Mouse (Mus musculus) kidney, postnatal 4 days (tissue): ENCODE measurements at regions not wholly inside any gene's neighbourhood (a gene's known extent, or its start where the extent isn't known, plus 50 kb on each side); places are given as distances from the start of the nearest gene placed in this dataset.

Source experiments
- DNase-seq, 2 experiments: peaks; one replicate each; pipeline ENCODE4 v3.0.0; 2021; ENCODE audit warnings: mixed read lengths in 2 of 2

GRCm38 (mm10) chr12:52402711-52403110, 101.1 kb upstream of the Arhgap5 start:
- no peak for DNase-seq

- no peak for DNase-seq
Observed at GRCm38 (mm10) chr12:52406386-52406785, 97.4 kb upstream of the Arhgap5 start.

GRCm38 (mm10) chr12:52408307-52408895, 95.4 kb upstream of the Arhgap5 start:
- no peak for DNase-seq

GRCm38 (mm10) chr12:52409221-52409620, 94.6 kb upstream of the Arhgap5 start:
- no peak for DNase-seq

GRCm38 (mm10) chr12:52412172-52412571, 91.6 kb upstream of the Arhgap5 start:
- no peak for DNase-seq

DNA sequence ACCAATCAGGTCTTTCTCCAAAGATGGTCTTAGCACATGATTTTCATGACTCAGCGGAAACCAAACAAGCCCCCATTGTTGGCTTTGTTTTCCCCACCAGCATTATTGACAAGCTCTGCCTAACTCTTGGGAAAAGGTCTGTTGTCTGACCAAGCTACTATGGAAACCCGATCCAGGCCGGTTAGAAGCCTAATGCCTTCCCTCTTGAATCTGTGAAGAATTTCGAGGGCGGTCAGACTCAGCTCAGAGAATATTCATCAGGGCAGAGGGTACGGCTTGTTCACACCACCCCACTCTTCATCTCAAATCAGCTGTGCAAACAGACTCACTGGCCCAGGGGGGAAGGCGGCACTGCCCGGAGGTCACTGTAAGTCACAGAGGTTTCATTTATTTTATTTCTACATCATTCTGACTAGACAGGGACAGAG, 90.7 kb upstream of the Arhgap5 start:
- DNase-seq, result no peak

DNA sequence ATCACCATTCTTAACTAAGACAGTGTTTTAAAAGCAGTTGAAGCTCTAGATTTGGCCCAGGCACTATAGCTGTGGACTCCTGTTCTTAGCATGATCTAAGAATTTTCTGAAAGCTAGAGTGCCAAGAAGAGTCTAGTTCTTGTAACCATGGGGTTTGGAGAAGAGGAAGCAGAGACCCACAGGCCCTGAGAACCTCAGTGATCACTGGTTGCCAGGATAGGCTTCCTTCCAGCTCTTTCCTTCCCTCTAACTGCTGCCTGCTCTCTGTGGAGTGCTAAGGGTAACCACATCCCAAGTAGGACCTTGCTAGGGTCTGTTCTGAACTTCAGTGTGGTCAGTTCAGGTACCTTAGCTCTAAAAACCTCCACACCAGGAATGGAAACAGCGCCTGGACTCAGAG, 81.0 kb upstream of the Arhgap5 start:
- no peak for DNase-seq

GRCm38 (mm10) chr12:52424336-52425034, 79.3 kb upstream of the Arhgap5 start:
- DNase-seq, result no peak

DNA sequence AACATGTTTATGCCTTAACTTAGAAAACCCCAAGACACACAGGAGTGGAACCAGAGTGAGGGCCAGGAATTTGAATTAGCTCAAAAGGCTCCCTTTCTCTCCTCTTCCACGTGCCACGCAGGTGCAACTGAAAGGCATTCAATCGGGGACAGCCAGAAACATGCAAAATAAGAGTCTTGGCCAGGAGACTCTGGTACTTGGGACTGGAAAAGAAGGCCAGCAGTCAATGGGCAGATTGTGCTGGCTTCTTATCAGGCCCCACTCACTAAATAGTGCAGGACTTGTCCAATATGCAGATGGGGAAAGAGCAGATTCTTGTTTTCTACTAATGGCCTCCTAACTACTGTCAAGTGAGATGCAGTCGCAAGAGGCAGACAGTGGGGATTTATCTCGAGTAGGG, 73.8 kb upstream of the Arhgap5 start:
- DNase-seq, result no peak

DNA sequence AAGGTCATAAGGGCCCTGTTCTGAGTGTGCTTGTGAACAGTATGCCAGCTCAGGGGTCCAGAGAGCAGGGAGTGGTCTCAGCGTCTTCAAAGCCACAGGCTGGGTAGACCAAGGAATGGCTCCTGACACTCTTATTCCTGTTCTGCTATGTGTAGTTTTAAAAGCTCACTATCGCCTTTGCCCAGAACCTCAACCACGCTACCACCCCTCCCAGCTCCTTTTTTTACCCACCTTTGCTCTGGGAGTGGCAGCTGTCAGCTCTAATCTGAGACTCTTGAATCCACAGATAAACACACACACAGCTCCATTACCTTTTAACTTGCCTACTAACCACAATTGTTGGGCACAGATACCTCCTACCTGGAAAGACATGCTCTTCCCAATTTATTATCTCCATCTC, 71.8 kb upstream of the Arhgap5 start:
- DNase-seq, result no peak

DNA sequence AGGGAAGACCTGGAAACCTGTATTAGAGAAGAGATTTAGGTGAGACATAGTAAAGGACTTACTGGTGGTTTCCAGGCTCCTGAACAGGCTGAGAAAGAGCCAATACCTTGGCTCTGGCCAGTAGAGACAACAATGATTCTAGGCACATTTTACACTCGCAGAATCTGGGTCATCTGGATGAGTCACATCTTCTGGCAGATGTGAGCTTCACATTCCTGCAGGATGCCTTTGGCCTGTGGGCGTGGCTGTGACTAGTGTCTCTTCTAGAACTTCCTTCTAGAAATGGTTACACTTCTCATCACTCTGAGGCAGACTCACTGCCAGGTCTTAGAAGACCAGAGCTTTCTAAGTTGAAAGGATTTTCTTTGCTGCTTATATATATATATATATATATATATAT, 69.8 kb upstream of the Arhgap5 start:
- peak in 1 of 2 experiments; percentile 19 for DNase-seq

DNA sequence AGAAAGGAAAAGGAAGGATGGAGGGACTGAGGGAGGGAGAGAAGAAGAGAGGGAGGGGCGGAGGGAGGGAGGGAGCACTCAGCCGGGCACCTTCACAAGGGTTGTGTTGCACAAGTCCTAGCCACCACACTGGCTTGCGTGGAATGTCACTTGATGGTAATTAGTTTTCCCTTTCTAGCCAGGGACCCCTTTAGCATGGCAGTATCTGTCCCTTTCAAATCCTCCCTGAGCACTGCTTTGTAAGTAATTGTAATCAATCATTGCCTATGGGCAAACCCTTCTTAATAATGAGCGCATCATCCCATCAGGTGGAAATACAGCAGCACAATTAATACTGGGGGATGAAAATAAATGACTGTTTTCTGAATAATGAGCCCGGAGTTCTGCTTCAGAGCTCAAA, 68.5 kb upstream of the Arhgap5 start:
- DNase-seq, result no peak

DNA sequence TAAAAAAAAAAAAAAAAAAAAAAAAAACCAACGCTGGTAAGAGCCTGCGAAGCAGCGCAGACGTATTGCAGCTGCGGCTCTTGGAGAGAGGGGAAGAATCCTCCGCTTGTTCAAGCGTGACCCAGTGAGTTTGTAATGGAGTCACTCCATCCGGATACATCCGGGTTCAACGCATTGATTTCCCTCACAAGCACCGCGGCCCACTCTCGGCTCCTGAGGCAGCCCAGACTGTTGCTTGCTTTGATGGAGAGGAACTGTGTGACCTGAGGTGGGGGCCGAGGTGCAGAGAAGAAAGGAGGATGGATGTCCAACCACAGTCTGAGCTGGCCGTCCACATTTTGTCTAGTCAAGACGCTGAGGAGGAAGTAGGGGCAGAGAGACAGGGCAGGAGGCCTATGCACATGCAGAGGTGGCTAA, 68.0 kb upstream of the Arhgap5 start:
- DNase-seq, result peak; percentile 34 to 49

DNA sequence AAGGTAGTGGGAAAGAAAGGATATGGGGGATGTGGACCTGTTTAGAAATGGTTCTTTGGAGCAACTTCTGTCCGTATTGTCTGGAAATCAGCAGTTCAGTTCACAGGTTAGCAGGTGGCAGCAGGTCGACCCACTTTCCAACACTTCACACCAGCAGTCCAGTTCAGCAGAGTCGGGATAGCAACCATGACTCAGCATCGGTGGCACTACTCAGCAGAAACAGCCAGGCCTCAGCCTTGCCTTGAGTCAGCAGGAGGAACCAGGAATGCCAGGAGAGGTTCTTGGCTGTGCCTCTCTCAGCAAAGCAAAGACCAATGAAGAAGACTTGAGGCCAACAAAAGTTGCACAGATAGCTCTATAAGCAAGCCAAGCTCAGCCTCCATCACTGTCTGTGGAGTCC, 66.8 kb upstream of the Arhgap5 start:
- DNase-seq, result no peak

DNA sequence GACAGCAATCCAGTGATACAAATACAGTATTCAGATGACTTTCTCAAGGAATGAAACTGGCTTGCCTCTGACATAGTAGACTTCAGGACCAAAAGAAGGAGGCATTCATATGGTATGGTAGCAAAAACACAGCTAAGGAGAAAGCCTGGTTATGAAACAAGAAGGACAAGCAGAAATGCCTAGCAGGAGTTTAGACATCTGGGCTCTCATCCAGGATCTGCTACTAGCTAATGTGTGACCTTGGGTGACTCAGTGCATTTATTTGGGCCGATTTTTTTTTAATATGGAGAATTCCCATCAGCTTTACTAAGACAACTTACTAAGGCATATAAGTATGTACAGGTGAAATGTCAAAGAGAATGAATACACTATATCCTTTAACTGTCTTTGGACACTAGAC, 64.5 kb upstream of the Arhgap5 start:
- DNase-seq, result no peak

DNA sequence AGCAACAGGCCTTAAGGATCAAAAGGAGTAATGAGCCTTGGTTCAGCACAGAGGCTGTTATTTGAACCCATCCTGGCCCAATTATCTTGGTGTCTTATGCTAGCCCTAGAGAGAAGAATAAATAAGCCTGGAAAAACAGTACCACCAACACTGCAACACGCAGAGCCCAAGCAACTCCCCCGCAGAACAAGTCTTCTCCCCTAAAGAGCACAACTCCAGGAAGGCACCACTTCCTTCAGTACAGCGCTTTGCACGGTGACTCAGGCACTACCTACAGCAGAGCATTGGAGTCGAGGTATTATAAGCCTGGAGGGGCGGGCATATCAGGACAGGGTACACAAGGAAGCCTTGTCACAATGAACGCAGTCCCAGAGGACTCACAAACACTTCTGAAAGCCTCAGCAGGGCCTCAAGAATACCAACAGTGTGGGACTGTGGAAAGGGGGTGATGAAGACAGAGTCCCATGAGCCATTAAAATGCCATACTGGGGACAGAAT, 62.9 kb upstream of the Arhgap5 start:
- DNase-seq, result peak in 1 of 2 experiments; percentile 3

DNA sequence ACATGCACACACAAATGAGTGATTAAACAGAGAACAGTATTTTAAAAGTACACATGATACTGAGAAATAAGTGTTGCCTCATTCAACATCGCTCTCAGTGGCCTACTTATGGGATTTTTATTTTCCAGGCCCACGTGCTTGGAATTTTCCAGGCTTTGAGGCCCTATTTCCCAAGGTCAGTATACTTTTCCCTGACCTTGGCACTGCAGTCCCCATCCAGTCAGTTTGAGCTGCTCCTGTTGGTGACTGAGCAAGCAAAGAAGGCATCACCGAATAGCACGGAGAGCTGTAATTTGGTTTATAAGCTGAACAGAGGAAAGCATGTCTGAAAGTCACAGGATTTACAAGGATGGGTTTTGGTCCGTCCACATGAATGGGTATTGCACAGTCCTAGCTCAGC, 61.4 kb upstream of the Arhgap5 start:
- DNase-seq, result no peak

- DNase-seq, result no peak
Observed at GRCm38 (mm10) chr12:52445731-52446130, 58.0 kb upstream of the Arhgap5 start.

DNA sequence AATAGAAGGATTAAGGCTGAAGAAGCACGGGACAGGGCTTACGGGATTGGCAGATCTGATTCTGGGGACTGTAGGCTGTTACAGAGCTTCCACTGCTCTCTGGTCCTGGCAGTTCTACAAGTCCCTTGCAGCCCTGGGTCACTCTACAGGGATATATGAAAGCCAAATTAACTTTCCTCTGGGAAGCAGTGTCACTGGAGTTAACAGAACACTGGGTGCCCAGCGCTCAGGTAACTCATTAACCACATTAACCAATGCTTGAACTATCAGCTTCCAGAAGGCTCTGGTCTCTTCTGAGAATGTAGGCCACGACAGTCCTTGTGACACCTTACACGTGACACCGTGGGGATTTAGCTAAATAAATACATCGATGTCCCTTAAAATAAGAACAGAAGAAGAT, 57.3 kb upstream of the Arhgap5 start:
- peak; percentile 27 to 52 for DNase-seq

DNA sequence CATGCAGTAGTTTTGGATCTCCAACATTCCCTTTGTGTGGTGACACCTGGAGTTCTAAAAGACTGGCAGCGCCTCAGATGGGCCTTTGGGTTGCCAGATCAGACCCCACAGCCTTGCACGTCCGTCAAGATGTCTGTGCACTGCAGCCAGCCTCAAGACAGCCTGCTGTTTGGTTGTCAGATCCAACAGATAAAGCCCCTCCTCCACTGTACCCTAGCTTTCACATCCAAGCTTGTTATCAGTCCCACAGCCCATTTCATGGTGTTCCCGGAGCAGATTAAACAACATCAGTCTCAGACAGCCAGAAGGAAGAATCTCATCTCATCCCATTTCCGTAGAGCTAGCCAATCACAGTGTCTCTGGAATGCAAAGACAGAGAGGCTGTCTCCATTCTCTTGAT, 56.3 kb upstream of the Arhgap5 start:
- no peak for DNase-seq

GRCm38 (mm10) chr12:52448218-52448617, 55.6 kb upstream of the Arhgap5 start:
- peak; percentile 55 to 77 for DNase-seq

GRCm38 (mm10) chr12:52453890-52454289, 49.9 kb upstream of the Arhgap5 start:
- DNase-seq, result no peak
